Mouse (Mus musculus) forebrain, embryonic 15.5 days (tissue): ENCODE data around the gene Pik3r4. TPM values are rescaled to one million over a fixed set of nuclear protein-coding genes. Genes with fewer than 3 reads are reported as not detected.

ENCODE experiments used
- ATAC-seq: fragments of 200-750 bp; cut with Nextera tagmentation; replicated peaks from 2 replicates; pipeline ENCODE4 v1.8.0; 2017; ENCODE audit warnings: mild to moderate bottlenecking, moderate TSS enrichment, moderate library complexity
- H3K27ac ChIP-seq: fragments of 300-500 bp; sonication (generic); replicated peaks from 2 replicates; pipeline ENCODE4 v1.5.1; 2015; ENCODE audit warnings: mild to moderate bottlenecking, inconsistent platforms
- H3K27me3 ChIP-seq: fragments of 300-500 bp; sonication (generic); 2 replicates; pipeline ENCODE4 v1.6.1; 2015; ENCODE audit warnings: inconsistent platforms
- H3K36me3 ChIP-seq: fragments of 300-500 bp; sonication (generic); 2 replicates; pipeline ENCODE4 v1.6.1; 2015; ENCODE audit warnings: mild to moderate bottlenecking, inconsistent platforms
- H3K4me1 ChIP-seq: fragments of 300-500 bp; sonication (generic); 2 replicates; pipeline ENCODE4 v1.6.1; 2015; ENCODE audit warnings: inconsistent platforms
- H3K4me2 ChIP-seq: fragments of 300-500 bp; sonication (generic); replicated peaks from 2 replicates; pipeline ENCODE4 v1.6.1; 2015; ENCODE audit warnings: mild to moderate bottlenecking, inconsistent platforms
- H3K4me3 ChIP-seq: fragments of 300-500 bp; sonication (generic); 2 replicates; pipeline ENCODE4 v1.5.1; 2015; ENCODE audit warnings: mild to moderate bottlenecking, inconsistent platforms
- H3K9ac ChIP-seq: fragments of 300-500 bp; sonication (generic); replicated peaks from 2 replicates; pipeline ENCODE4 v1.6.1; 2015; ENCODE audit warnings: mild to moderate bottlenecking, inconsistent platforms
- H3K9me3 ChIP-seq: fragments of 300-500 bp; sonication (generic); 2 replicates; pipeline ENCODE4 v1.6.1; 2016; ENCODE audit warnings: inconsistent platforms
- WGBS: fragments of 180-500 bp; shearing (Covaris S2); methylation state at CpG from one replicate; pipeline ENCODE4 v1.1.7; 2015; ENCODE audit warnings: mixed read lengths; 5-methylcytosine and 5-hydroxymethylcytosine counted together
- polyA plus RNA-seq: library from polyadenylated mRNA; unstranded; fragments of >200 nt; fragmentation: Nextera tagmentation; extraction: Ambion mirVana; gene quantifications from 2 replicates; pipeline ENCODE4 v1.2.1, GENCODE M21; 2015

Gene Pik3r4
- polyA plus RNA-seq, 1 experiment from 2014 or later, result 19.0 TPM

DNA sequence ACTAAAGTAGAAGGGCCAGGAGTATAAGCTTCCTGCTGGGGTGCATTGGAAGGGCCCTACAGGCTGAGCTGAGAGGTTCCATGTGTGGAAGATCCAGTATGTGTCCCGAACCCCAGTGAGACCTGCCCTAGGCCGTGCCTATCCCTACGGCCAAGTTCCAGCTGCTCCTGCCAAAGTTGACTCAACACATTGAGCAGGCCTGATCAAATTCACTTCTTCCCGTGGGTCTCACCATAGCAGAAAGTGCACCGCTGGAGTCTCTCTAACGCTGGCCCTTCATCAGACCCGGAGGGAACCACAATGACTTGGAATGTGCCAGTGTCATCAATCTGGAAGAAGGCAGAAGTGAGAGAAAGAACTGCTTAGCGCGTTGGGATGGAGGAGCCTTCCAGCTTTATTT lies 59.2 kb downstream of the Pik3r4 start:
- Histone ChIP-seq H3K4me3 (no peak overlapping the region), H3K9ac (no peak overlapping the region), H3K4me2 (no peak overlapping the region), H3K27me3 (no peaks in the 10 kb centered on the region), H3K4me1 (peaks cover 3% of the 10 kb centered on the region; the same call in 1 of the 2 replicates), H3K27ac (no peak overlapping the region), H3K36me3 (no peaks in the 10 kb centered on the region), H3K9me3 (no peaks in the 10 kb centered on the region)
- ATAC-seq, result no peak
- WGBS, result 89% methylated on average over 9 of the region's 9 CpGs

DNA sequence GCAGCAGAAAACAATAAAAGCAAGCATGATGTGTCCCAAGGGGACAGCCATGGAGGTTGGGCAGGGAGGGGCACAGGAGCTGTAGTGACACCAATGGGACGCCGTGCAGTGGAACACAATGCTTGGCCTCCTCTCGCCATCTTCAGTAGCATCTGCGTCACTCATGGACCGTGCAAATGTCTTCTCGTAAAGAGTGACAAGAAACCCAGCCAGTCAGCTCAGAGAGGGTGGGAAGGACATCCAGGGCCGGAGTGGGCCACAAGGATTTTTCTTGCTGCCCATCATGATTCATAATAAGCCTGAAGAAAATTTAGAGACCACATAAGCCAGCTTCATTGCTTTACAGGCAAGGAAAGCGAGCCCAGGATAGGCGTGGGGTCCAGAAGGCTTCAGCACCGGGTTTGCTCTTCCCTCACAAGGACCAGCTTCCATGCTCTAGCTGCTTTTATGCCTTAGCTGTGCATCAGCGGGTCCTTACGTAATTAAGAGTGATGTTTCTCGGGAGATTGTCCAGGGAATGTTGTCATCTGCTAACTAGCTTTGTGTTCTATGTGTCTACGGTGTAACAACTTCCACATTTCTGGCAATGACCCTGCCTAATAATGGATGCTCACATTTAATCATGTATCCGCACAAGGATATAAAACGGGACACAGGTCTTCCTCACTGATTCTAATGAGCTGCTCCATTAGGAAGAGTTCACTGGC lies 61.6 kb downstream of the Pik3r4 start:
- Histone ChIP-seq H3K9ac (no peak overlapping the region), H3K4me1 (peaks cover 3% of the 10 kb centered on the region; the same call in 1 of the 2 replicates), H3K36me3 (no peaks in the 10 kb centered on the region), H3K4me3 (no peak overlapping the region), H3K27me3 (no peaks in the 10 kb centered on the region), H3K9me3 (no peaks in the 10 kb centered on the region), H3K4me2 (no peak overlapping the region), H3K27ac (no peak overlapping the region)
- WGBS, result 78% methylated on average over 16 of the region's 16 CpGs
- ATAC-seq, result no peak

DNA sequence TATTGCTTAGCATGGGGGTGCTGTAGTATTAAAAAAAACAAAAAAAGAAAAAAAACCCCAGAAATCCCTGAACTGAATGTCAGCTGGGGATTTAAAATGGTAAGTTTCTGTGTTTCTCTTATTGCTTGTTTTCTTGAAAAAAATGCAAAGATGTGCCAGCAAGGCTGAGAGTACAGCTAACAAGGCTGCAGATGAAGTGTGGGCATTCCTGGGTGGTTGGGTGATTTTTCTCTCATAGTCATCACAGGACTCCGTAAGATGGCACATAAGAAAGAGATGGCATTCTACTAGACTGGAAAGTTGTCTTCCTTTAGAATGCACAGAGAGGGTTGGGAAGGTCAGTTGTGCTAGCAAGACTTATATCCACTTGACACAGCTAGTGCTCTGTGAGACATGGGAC lies 62.2 kb downstream of the Pik3r4 start:
- Histone ChIP-seq H3K9ac (no peak overlapping the region), H3K36me3 (no peaks in the 10 kb centered on the region), H3K4me1 (peaks cover 3% of the 10 kb centered on the region; the same call in 1 of the 2 replicates), H3K27ac (no peak overlapping the region), H3K27me3 (no peaks in the 10 kb centered on the region), H3K4me2 (no peak overlapping the region), H3K9me3 (no peaks in the 10 kb centered on the region), H3K4me3 (no peak overlapping the region)
- ATAC-seq, result no peak
- 94% methylated on average over 1 of the region's 1 CpGs for WGBS

DNA sequence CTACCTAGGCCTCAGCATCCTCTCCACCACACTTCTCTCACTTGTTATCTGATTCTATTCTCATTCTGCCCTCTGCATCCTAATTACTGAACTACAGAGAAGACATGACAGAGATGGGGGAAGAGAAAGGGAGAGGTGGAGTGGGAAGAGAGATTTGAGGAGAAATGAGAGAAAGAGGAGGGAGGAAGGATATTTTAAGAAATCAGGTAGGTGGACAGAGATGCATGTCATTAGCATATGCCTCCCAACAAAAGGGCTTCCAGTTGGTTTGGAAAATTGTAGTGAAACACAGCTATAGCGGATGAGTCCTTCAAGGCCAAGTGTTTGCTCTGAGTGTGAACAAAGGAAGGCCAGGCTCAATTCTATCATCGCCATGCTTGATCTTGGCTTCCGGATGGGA lies 69.3 kb downstream of the Pik3r4 start:
- ATAC-seq, result no peak
- Histone ChIP-seq H3K4me1 (no peaks in the 10 kb centered on the region), H3K9me3 (no peaks in the 10 kb centered on the region), H3K9ac (no peak overlapping the region), H3K4me2 (no peak overlapping the region), H3K4me3 (no peak overlapping the region), H3K36me3 (no peaks in the 10 kb centered on the region), H3K27ac (no peak overlapping the region), H3K27me3 (no peaks in the 10 kb centered on the region)
- 93% methylated on average over 3 of the region's 3 CpGs for WGBS

DNA sequence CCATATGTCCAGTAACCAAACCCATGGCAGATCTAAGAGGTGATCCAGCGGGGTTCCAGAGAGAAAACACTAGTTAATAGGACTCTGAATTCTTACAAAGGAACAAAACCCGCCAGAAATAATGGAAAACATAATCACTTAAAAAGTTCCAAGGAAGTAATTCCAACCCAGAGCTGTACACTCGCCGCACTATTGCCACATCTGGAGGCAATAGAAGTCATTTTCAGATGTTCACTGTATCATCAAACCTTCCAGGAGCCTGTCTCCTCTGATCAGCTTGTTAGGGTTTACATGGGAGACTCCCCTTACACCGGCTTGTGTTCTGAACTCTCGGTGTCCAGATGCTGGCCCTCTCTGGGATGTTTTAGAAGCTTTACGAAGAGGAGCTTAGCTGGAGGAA lies 76.6 kb downstream of the Pik3r4 start:
- WGBS, result 80% methylated on average over 7 of the region's 7 CpGs
- Histone ChIP-seq H3K4me1 (peaks cover 3% of the 10 kb centered on the region; the same call in 1 of the 2 replicates), H3K9ac (no peak overlapping the region), H3K4me2 (no peak overlapping the region), H3K36me3 (no peaks in the 10 kb centered on the region), H3K27me3 (no peaks in the 10 kb centered on the region), H3K27ac (no peak overlapping the region), H3K4me3 (no peak overlapping the region), H3K9me3 (no peaks in the 10 kb centered on the region)
- no peak for ATAC-seq

DNA sequence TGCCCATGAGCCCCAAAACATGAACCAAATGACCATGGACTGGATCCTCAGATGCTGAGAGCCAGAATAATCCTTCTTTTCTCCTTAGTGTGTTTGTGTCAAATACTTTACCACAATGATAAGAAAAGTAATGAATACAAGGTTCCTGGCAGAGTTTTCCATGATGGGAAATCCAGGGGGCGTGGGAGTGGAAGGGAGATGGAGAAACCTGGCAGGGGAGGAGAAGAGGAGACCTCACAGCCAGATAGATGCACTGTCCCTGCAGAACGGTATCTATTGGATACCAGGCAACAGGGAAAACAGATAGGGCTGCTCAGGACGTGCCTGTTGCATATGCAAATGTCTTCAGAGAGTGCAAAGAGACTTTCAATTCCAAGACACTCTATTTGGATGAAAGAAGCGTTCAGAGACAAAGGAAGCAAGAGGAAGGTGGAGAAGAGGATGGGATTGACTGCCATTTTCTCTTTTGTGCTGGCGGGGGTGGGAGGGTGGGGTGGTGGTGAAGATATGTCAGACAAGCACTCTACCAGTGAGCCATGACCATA lies 77.1 kb downstream of the Pik3r4 start:
- Histone ChIP-seq H3K4me1 (peaks cover 3% of the 10 kb centered on the region; the same call in 1 of the 2 replicates), H3K4me2 (no peak overlapping the region), H3K27me3 (no peaks in the 10 kb centered on the region), H3K4me3 (no peak overlapping the region), H3K36me3 (no peaks in the 10 kb centered on the region), H3K9ac (no peak overlapping the region), H3K9me3 (no peaks in the 10 kb centered on the region), H3K27ac (no peak overlapping the region)
- 55% methylated on average over 5 of the region's 5 CpGs for WGBS
- no peak for ATAC-seq

DNA sequence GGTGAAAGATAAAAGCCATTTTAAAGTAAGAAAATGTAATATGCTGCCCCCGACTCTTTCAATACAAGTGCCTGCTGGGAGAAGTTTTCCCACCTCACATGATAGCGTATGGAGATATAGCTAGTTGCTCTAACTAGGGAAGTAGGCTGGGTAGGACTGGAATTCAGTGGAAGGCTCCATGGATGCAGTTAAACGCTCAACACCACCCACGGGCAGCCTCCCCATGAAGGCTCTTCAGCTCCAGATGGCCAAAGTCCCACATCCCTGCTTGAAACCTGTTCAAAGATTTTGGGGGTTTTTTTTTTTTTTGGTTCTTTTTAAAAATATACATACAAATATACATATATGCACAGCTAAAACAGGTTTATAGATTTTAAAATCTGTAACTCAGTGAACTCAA lies 77.7 kb downstream of the Pik3r4 start:
- no peak for ATAC-seq
- H3K9me3 ChIP-seq, result no peaks in the 10 kb centered on the region
- WGBS, result 84% methylated on average over 4 of the region's 4 CpGs
- H3K4me2 ChIP-seq, result no peak overlapping the region
- no peaks in the 10 kb centered on the region for H3K27me3 ChIP-seq
- no peak overlapping the region for H3K27ac ChIP-seq
- no peaks in the 10 kb centered on the region for H3K36me3 ChIP-seq
- peaks cover 3% of the 10 kb centered on the region; the same call in 1 of the 2 replicates for H3K4me1 ChIP-seq
- H3K4me3 ChIP-seq, result no peak overlapping the region
- H3K9ac ChIP-seq, result no peak overlapping the region

DNA sequence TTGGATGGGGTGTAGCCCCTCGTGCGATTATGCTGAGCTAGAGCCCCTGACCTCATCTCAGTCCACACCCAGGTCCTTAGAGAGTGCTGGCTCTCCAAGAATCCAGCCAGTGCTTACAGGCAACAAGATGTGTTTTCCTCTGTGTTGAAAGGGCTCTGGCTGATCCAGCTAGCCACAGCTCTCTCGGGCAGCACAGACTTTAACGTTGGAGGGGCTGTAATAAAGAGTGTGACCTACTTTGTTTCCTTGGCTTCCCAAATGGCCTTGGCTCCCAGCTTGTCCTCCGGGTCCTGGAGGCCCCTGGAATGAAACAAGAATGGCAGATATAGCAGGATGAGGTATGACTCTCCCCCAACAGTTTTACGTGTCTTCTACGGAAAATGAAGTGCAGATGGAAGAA lies 89.2 kb downstream of the Pik3r4 start:
- no peaks in the 10 kb centered on the region for H3K9me3 ChIP-seq

DNA sequence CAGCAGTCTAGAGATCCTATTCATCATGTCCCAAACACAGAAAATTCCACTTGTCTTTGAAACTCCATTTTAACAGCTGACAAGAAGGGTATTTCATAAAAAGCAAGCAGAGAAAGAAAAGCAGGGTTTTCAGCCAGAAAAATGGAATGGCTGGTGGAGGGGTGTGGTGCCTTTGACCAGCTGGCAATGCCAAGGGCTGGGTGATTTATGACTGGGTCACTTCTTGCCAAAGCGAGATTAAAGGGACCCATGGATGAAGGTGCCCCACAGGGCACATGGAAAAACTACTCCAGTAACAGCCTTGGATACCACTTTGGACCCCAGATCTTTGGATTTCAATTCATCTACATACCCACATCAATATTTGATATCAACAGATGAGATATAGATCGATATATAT lies 91.9 kb downstream of the Pik3r4 start:
- Histone ChIP-seq H3K4me1 (peaks cover 20% of the 10 kb centered on the region), H3K27ac (no peak overlapping the region), H3K4me2 (no peak overlapping the region), H3K36me3 (no peaks in the 10 kb centered on the region), H3K9me3 (no peaks in the 10 kb centered on the region), H3K4me3 (no peak overlapping the region), H3K9ac (no peak overlapping the region), H3K27me3 (no peaks in the 10 kb centered on the region)
- no peak for ATAC-seq
- 80% methylated on average over 2 of the region's 2 CpGs for WGBS

More for the DNA sequence above, 89.2 kb downstream of the Pik3r4 start:
- peaks cover 15% of the 10 kb centered on the region for H3K4me1 ChIP-seq
- no peaks in the 10 kb centered on the region for H3K36me3 ChIP-seq
- WGBS, result 77% methylated on average over 7 of the region's 7 CpGs
- ATAC-seq, result no peak
- no peak overlapping the region for H3K27ac ChIP-seq
- no peaks in the 10 kb centered on the region for H3K27me3 ChIP-seq
- H3K4me2 ChIP-seq, result no peak overlapping the region
- no peak overlapping the region for H3K9ac ChIP-seq
- no peak overlapping the region for H3K4me3 ChIP-seq

DNA sequence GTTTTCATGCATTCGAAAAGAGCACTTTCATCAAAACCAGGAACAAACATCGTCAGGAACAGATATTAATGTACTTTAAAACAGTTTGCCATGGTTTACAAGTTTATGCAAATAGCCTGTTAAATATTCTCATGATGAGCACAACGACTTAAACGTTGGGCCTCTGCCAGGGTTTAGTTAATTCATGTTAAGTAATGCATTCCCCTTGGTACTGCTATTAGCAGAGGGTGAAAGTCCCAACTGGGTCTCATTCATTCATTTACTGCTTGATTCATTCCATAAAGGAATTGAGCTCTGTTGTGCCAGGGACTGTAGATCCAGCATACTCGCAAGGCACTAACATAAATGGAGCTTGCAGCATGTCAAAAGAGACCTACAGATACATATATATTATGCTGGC lies 92.4 kb downstream of the Pik3r4 start:
- no peaks in the 10 kb centered on the region for H3K9me3 ChIP-seq
- H3K4me1 ChIP-seq, result peaks cover 20% of the 10 kb centered on the region
- no peak overlapping the region for H3K9ac ChIP-seq
- no peak overlapping the region; the same call in 1 of the 2 replicates for H3K27ac ChIP-seq
- no peak overlapping the region for H3K4me2 ChIP-seq
- ATAC-seq, result peak; percentile 60; the same call in 1 of the 2 replicates
- WGBS, result 28% methylated on average over 5 of the region's 5 CpGs
- H3K4me3 ChIP-seq, result no peak overlapping the region
- no peaks in the 10 kb centered on the region for H3K27me3 ChIP-seq
- no peaks in the 10 kb centered on the region for H3K36me3 ChIP-seq
